Mouse (Mus musculus) small intestine, adult 2 months (tissue): ENCODE results near the gene Golm1.

Experiments used
- CTCF ChIP-seq: fragments of 200-500 bp; IDR thresholded peaks from 2 replicates; pipeline ENCODE4 v1.5.1; 2012; ENCODE audit warnings: low read depth, mild to moderate bottlenecking, control low read depth, inconsistent platforms, low read length, moderate library complexity, mixed read lengths; ENCODE audit not compliant: insufficient replicate concordance, insufficient read length; ENCODE audit errors: extremely low read depth
- POLR2A ChIP-seq: fragments of 200-500 bp; IDR thresholded peaks from 2 replicates; pipeline ENCODE4 v1.6.1; 2012; ENCODE audit warnings: low read depth, mild to moderate bottlenecking, control low read depth, inconsistent platforms, low read length, moderate library complexity

DNA sequence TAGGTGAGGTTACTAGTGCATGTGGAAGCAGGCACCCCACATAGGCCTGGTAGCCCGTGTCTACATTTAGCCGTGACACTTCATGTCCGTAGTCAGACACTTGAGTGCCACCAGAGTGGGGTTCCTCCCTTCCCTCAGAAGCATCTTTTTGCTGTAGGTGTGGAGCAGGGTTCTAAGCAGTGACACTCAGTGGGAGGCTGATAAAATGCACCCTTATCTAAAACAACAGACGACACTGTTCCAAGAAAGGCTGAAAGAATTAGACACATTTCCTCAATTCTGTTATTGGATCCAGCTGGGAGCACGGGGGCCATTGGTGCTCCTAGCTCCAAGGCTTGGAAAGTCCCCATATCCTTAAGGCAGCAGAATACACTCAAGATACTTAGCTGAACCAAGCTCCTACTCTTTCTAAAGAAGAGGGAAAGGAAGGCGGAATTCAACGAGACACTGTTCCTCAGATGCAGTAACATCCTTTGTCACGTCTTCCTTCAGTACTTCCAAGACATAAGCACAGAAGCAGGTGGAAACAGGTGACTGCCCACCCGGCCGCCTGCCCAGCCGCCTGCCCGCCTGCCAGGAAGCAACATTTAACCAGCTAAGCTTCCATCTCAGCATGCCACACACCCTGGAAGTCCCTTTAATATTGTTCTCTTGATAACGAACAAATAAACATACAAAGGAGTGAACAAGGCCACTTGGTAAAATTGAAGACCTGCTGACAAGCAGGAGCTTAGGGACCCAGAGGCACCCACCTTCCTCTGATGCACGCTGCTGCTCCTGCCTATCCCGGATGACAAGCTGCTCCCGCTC, 36.0 kb downstream of the Golm1 start:
- no peak for TF ChIP-seq CTCF
- no peak for TF ChIP-seq POLR2A
